Mouse (Mus musculus) liver, adult 2 months (tissue): Measurements from ENCODE around the gene Zzef1.

Source experiments
- CTCF ChIP-seq: fragments of 200-500 bp; IDR thresholded peaks from 2 replicates; pipeline ENCODE4 v1.5.1; 2011; ENCODE audit warnings: low read depth, low read length, control low read depth
- POLR2A ChIP-seq: fragments of 200-500 bp; IDR thresholded peaks from 2 replicates; pipeline ENCODE4 v1.6.1; 2011; ENCODE audit warnings: low read length, control low read depth; ENCODE audit not compliant: insufficient read depth; ENCODE audit errors: extremely low read depth

DNA sequence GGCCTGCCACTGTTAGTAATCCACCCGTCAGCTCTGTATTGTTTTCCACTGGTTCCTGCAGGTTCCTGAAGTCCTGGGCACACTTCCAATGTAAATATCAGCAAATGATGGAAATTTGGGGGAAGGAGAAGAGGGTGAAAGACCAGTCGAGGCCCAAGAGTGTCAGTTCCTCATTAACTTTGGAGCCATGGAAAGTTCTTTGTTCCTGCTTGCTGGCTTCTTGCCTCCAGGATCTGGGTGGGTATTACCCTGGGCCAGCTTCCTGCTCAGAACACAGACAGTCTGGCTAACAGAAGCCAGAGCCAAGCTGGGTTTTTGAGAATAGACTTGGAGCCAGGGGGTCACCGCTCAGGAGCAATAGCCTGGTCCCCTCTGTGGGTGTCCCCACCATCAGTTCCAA, 156.2 kb downstream of the Zzef1 start:
- TF ChIP-seq CTCF (no peak), POLR2A (no peak)
